Mouse (Mus musculus): Measurements from ENCODE around the gene Zfx. TPM values are rescaled to one million over a fixed set of nuclear protein-coding genes. Genes with fewer than 3 reads are reported as not detected.
A peak's percentile ranks its signal among the peaks of the same experiment; 100 is the strongest.

The Zfx gene
- polyA plus RNA-seq, 1 experiment from 2014 or later = 17.8 TPM

DNA sequence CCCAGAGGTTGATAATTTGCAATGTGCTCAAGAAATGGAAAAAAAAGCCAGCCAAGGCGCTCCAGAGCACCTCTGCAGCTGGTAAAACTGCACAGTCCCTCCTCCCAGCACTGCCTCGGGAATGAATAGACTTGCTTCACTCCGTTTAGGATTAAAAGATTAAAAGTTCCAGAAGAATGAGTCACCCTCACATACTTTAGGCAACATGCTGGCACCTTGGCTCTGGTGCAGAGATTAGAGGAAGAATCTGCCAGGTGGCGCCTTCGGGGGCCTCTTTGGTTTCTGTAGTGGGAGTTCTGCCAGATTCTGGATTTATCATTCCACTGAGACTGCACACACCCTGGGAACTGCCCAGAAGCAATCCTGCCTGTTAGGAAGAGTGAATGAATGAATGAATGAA, 75.5 kb downstream of the Zfx start:
- Histone ChIP-seq H3K27me3 (replicated peaks; ENCODE audit: control insufficient read depth, insufficient read depth, low read length) (peaks cover 18% of the 10 kb centered on the region), H3K27ac (ENCODE audit: low read depth, low read length) (no peak overlapping the region), H3K9me3 (ENCODE audit: control insufficient read depth, low read length) (no peaks in the 10 kb centered on the region), H3K4me1 (replicated peaks; ENCODE audit: control insufficient read depth, insufficient read depth, low read length) (no peaks in the 10 kb centered on the region), H3K36me3 (ENCODE audit: control insufficient read depth, insufficient read depth, low read length) (no peaks in the 10 kb centered on the region), H3K4me3 (ENCODE audit: low read depth, low read length) (no peak overlapping the region), H3K9ac (ENCODE audit: low read depth, low read length) (no peak overlapping the region), H3K4me2 (no peak overlapping the region)
- DNase-seq (ENCODE audit: low spot score) (no peak), ATAC-seq (replicated peaks; ENCODE audit: low FRiP score) (no peak)
- 63% methylated on average over 5 of the region's 5 CpGs for WGBS

DNA sequence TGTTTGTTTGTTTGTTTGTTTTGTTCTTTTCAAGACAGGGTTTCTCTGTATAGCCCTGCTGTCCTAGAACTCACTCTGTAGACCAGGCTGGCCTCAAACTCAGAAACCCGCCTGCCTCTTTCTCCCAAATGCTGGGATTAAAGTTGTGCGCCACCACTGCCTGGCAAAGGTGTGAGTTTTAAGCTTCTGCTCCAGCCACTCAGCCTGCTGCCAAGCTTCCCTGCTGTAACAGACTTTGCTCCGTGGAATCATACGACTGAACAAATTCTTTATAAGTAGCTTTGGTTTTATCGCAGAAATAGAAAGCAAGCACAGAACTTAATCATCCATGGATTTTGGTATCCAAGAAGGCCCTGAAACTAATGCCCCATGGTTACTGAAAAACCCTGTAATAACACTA, 76.1 kb downstream of the Zfx start:
- Histone ChIP-seq H3K9ac (ENCODE audit: low read depth, low read length) (no peak overlapping the region), H3K27me3 (replicated peaks; ENCODE audit: control insufficient read depth, insufficient read depth, low read length) (peaks cover 18% of the 10 kb centered on the region), H3K9me3 (ENCODE audit: control insufficient read depth, low read length) (no peaks in the 10 kb centered on the region), H3K4me1 (replicated peaks; ENCODE audit: control insufficient read depth, insufficient read depth, low read length) (no peaks in the 10 kb centered on the region), H3K36me3 (ENCODE audit: control insufficient read depth, insufficient read depth, low read length) (no peaks in the 10 kb centered on the region), H3K4me3 (ENCODE audit: low read depth, low read length) (no peak overlapping the region), H3K27ac (ENCODE audit: low read depth, low read length) (no peak overlapping the region), H3K4me2 (no peak overlapping the region)
- WGBS = 86% methylated on average over 5 of the region's 5 CpGs
- ATAC-seq (replicated peaks; ENCODE audit: low FRiP score) (no peak), DNase-seq (ENCODE audit: low spot score) (no peak)

DNA sequence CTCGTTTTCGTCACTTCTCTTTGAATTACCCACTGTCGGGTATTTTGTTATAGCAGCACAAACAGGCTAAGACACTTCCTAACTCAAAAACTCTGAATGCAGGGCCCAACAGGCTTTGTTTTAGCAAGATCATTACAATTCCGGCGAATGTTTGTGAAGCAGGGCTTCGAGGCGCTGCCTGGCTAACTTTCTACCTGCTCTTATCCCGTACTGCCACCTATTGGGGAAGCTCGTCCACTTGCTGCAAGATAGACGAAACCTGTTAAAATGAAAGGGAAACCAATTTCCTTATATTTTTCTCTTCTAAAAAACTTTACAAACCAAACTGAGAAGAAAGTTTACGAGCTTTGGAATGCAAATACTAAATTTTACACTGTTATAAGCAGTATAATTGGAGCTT, 90.6 kb downstream of the Zfx start:
- H3K4me1 ChIP-seq (replicated peaks; ENCODE audit: control insufficient read depth, insufficient read depth, low read length) = no peaks in the 10 kb centered on the region
- H3K36me3 ChIP-seq (ENCODE audit: control insufficient read depth, insufficient read depth, low read length) = no peaks in the 10 kb centered on the region
- H3K27ac ChIP-seq (ENCODE audit: low read depth, low read length) = no peak overlapping the region
- H3K9ac ChIP-seq (ENCODE audit: low read depth, low read length) = no peak overlapping the region
- H3K4me3 ChIP-seq (ENCODE audit: low read depth, low read length) = no peak overlapping the region
- H3K4me2 ChIP-seq = peak overlapping the region; percentile 28
- no peaks in the 10 kb centered on the region for H3K9me3 ChIP-seq (ENCODE audit: control insufficient read depth, low read length)
- DNase-seq (ENCODE audit: low spot score) (no peak), ATAC-seq (replicated peaks; ENCODE audit: low FRiP score) (no peak)
- WGBS = 30% methylated on average over 11 of the region's 11 CpGs
- H3K27me3 ChIP-seq (replicated peaks; ENCODE audit: control insufficient read depth, insufficient read depth, low read length) = peaks cover 4% of the 10 kb centered on the region; the same call in 1 of the 2 replicates

DNA sequence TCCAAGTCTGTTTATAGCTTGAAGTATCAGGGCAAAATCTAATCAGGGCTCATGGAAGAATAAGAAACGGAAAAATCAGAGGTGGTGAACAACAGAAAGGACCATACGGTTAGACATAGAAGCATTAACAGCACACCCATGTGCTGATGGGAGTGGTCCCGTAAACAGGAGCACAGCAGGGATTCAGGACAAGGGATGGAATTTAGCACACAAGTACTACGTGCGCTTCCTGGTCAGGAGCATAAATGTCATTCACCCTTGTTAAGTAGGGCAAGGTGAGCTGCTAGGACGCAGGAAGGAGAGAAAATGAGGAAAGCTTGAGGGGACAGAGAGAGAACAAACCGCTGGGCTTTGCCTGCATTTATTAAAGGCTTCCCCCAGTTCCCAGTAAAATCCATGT, 93.4 kb downstream of the Zfx start:
- Histone ChIP-seq H3K4me2 (no peak overlapping the region), H3K4me3 (ENCODE audit: low read depth, low read length) (no peak overlapping the region), H3K9ac (ENCODE audit: low read depth, low read length) (no peak overlapping the region), H3K27ac (ENCODE audit: low read depth, low read length) (no peak overlapping the region), H3K27me3 (replicated peaks; ENCODE audit: control insufficient read depth, insufficient read depth, low read length) (0 out of 2 replicates have a peak, but pooled peaks cover 7% of the 10 kb centered on the region), H3K9me3 (ENCODE audit: control insufficient read depth, low read length) (no peaks in the 10 kb centered on the region), H3K36me3 (ENCODE audit: control insufficient read depth, insufficient read depth, low read length) (no peaks in the 10 kb centered on the region), H3K4me1 (replicated peaks; ENCODE audit: control insufficient read depth, insufficient read depth, low read length) (no peaks in the 10 kb centered on the region)
- no peak for ATAC-seq (replicated peaks; ENCODE audit: low FRiP score)
- WGBS = 76% methylated on average over 7 of the region's 7 CpGs
- DNase-seq (ENCODE audit: low spot score) = no peak

Other genes starting within 250 kb of the Zfx start
- 0.27 and 0.55 TPM in 2 replicates for gene AU015836, start 155.0 kb downstream of the Zfx start, polyA plus RNA-seq (2014; fragmentation: Nextera tagmentation; extraction: Ambion mirVana)
- gene Eif2s3x, start 89.2 kb upstream of the Zfx start, polyA plus RNA-seq (2014; fragmentation: Nextera tagmentation; extraction: Ambion mirVana) = 110 and 124 TPM in 2 replicates
- 7.8 and 9.1 TPM in 2 replicates for gene Klhl15, start 110.9 kb upstream of the Zfx start, polyA plus RNA-seq (2014; fragmentation: Nextera tagmentation; extraction: Ambion mirVana)
- not detected in 2 replicates for gene Fam90a1b, start 243.1 kb upstream of the Zfx start, polyA plus RNA-seq (2014; fragmentation: Nextera tagmentation; extraction: Ambion mirVana)
- 73.9 and 74.6 TPM in 2 replicates for gene Apoo, start 243.4 kb upstream of the Zfx start, polyA plus RNA-seq (2014; fragmentation: Nextera tagmentation; extraction: Ambion mirVana)